Mouse (Mus musculus): ENCODE measurements around the gene Tmem200a.

DNA sequence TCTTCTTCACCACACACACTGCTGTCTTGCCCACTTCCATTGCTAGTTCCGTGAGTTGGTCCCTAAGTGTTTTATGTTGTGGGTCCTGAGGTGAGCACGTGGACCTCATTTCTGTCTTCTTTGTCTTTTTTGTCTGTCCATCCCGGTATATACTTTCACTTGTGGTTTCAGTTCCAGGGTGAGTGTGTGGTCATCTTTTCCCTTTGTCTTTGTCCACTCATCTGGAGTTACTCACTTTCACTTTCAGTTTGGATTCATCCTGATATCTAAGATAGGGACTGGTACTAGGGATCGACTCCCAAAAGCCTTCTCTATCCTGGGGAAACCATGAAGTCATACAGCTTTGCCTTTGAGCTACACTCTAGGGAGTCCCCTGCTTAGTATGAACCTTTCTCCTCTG lies 15.8 kb downstream of the Tmem200a start:
- TF ChIP-seq POLR2A (IDR thresholded peaks at IDR 0.05; ENCODE audit: borderline replicate concordance, extremely low read depth, low read depth, low read length), result no peak
- TF ChIP-seq CTCF (IDR thresholded peaks at IDR 0.05; ENCODE audit: insufficient read depth, low read length), result no peak

Measured in lung, adult 2 months (tissue).